Comparison of ENCODE assay signal across 8 mouse cellular contexts in the genomic region with DNA sequence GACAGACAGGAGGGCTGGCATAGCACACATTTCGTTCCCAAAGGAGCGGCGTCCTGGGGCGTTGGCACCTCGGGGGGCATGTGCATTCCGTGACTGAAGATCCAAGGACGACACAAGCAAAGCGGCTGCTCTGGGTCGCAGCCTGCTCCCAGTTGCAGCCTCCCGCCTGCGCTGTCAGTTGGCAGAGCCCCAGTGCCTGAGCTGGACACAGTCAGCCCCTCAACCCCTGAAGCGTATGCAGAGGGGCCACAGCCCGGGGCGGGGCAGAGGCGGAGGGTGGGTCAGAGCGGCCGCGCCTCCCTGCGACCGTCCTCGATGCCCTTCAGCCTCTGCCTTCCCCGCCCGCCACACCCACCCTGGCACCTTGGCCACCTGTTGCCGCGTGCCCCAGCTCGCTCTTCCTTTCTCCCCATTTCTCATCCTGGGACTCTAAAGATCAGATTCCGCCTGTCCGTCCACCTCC. TPM values are rescaled to one million over a fixed set of nuclear protein-coding genes. Genes with fewer than 3 reads are reported as not detected.
DNase-seq lines count a peak whose midpoint lies in the region; ATAC-seq and TF ChIP-seq lines count a peak whose summit lies in the region.

A gene (plus strand): TSS at position 413 of the 463 bp plus-strand sequence.

- peak; percentile 72 for DNase-seq in liver, adult 2 months (ENCODE audit: extremely low read depth, low read depth, low spot score)
- DNase-seq in liver: no peak
- no peak for DNase-seq in embryonic facial prominence, embryonic 11.5 days (ENCODE audit: low spot score)
- peak; percentile 75 to 76 for DNase-seq in heart, postnatal 10 days
- no peak for DNase-seq in limb, embryonic 11.5 days (ENCODE audit: low spot score)
- peak; percentile 43 for DNase-seq in skeletal muscle tissue, adult 2 months (ENCODE audit: low read depth, low spot score)
- DNase-seq in right cerebral cortex, adult 18-20 months: no peak
- DNase-seq in left cerebral cortex, postnatal 4 days: no peak

- no peak for ATAC-seq in embryonic facial prominence, embryonic 11.5 days (replicated peaks; ENCODE audit: insufficient number of reproducible peaks, low FRiP score, low TSS enrichment, low read depth)
- ATAC-seq in limb, embryonic 11.5 days (ENCODE audit: insufficient number of reproducible peaks, low FRiP score, low TSS enrichment, low read depth): no peak

- H3K9ac ChIP-seq in liver, adult 2 months (ENCODE audit: low read depth, low read length): peak within 1 kb of the TSS; percentile 87
- H3K9ac ChIP-seq in embryonic facial prominence, embryonic 11.5 days (replicated peaks; ENCODE audit: low read length): peak within 1 kb of the TSS; percentile 33; the same call in 1 of the 2 replicates
- peak within 1 kb of the TSS; percentile 44 for H3K9ac ChIP-seq in limb, embryonic 11.5 days (ENCODE audit: low read length)

- H3K4me2 ChIP-seq in embryonic facial prominence, embryonic 11.5 days (ENCODE audit: low read depth, low read length): peak within 1 kb of the TSS; percentile 87
- peak within 1 kb of the TSS; percentile 80 for H3K4me2 ChIP-seq in limb, embryonic 11.5 days (ENCODE audit: low read depth, severe bottlenecking)

- intact Hi-C loops in heart, postnatal 10 days (cut with DNase I): loop anchor here (2.0 to 5.0 kb wide), 2 partner anchors 63 to 76 kb away; a partner anchor contains a TSS
- intact Hi-C loops in left cerebral cortex, postnatal 4 days (cut with DNase I): no loop called here

- H3K9me3 ChIP-seq in embryonic facial prominence, embryonic 11.5 days (replicated peaks; ENCODE audit: control insufficient read depth, low read length): no peaks in the 10 kb centered on the region
- H3K9me3 ChIP-seq in limb, embryonic 11.5 days (ENCODE audit: control insufficient read depth, low read length): no peaks in the 10 kb centered on the region

- peaks cover 13% of the 10 kb centered on the region for H3K4me1 ChIP-seq in liver, adult 2 months (ENCODE audit: control insufficient read depth, insufficient read depth, low read length)
- H3K4me1 ChIP-seq in embryonic facial prominence, embryonic 11.5 days (ENCODE audit: control insufficient read depth, insufficient read depth, low read length): no peaks in the 10 kb centered on the region
- H3K4me1 ChIP-seq in limb, embryonic 11.5 days (ENCODE audit: control insufficient read depth, insufficient read depth, low read length): no peaks in the 10 kb centered on the region; the same call in 1 of the 2 replicates

- 1% methylated on average over 28 of the region's 28 CpGs for WGBS in liver, adult 2 months
- 3% methylated on average over 27 of the region's 28 CpGs for WGBS in embryonic facial prominence, embryonic 11.5 days
- WGBS in limb, embryonic 11.5 days: 3% methylated on average over 28 of the region's 28 CpGs

- H3K4me3 ChIP-seq in liver, adult 2 months (ENCODE audit: insufficient read depth, low read depth, low read length): peak within 1 kb of the TSS; percentile 89
- peak within 1 kb of the TSS; percentile 65 for H3K4me3 ChIP-seq in embryonic facial prominence, embryonic 11.5 days (ENCODE audit: low read depth, low read length)
- H3K4me3 ChIP-seq in limb, embryonic 11.5 days (ENCODE audit: low read depth, low read length): peak within 1 kb of the TSS; percentile 54

- H3K27me3 ChIP-seq in liver, adult 2 months (ENCODE audit: control insufficient read depth, insufficient read depth, low read length): no peaks in the 10 kb centered on the region
- H3K27me3 ChIP-seq in embryonic facial prominence, embryonic 11.5 days (ENCODE audit: control insufficient read depth, insufficient read depth, low read length): peaks cover 50% of the 10 kb centered on the region
- peaks cover 54% of the 10 kb centered on the region for H3K27me3 ChIP-seq in limb, embryonic 11.5 days (ENCODE audit: control insufficient read depth, insufficient read depth, low read length)

- TF ChIP-seq POLR2A in liver, adult 2 months (IDR thresholded peaks at IDR 0.05; ENCODE audit: extremely low read depth, insufficient read depth, low read length): peak; percentile 50

- no peak for TF ChIP-seq CTCF in liver, adult 2 months (IDR thresholded peaks at IDR 0.05; ENCODE audit: low read depth, low read length)

- H3K79me2 ChIP-seq in liver, adult 2 months (ENCODE audit: control insufficient read depth, insufficient read depth, low read length): peaks cover 17% of the 10 kb centered on the region

- peak within 1 kb of the TSS; percentile 97 for H3K27ac ChIP-seq in liver, adult 2 months (replicated peaks; ENCODE audit: insufficient read depth, low read depth, low read length)
- no peak within 1 kb of the TSS for H3K27ac ChIP-seq in embryonic facial prominence, embryonic 11.5 days (replicated peaks; ENCODE audit: low read depth, low read length)
- H3K27ac ChIP-seq in limb, embryonic 11.5 days (replicated peaks; ENCODE audit: low read depth, low read length): no peak within 1 kb of the TSS

- peaks cover 5% of the 10 kb centered on the region; the same call in 1 of the 2 replicates for H3K36me3 ChIP-seq in liver, adult 2 months (ENCODE audit: control insufficient read depth, insufficient read depth, low read length)
- H3K36me3 ChIP-seq in embryonic facial prominence, embryonic 11.5 days (replicated peaks; ENCODE audit: control insufficient read depth, insufficient read depth, low read depth, low read length): no peaks in the 10 kb centered on the region
- H3K36me3 ChIP-seq in limb, embryonic 11.5 days (ENCODE audit: control insufficient read depth, insufficient read depth, low read length): no peaks in the 10 kb centered on the region

RNA-seq across cellular contexts. Expression of the gene that starts here (rescaled TPM):
- total RNA-seq in liver, adult 2 months (2014; rRNA removed): 184 and 206 TPM in 2 replicates
- 36.2 and 39.8 TPM in 2 replicates for polyA plus RNA-seq in liver, adult 2 months (2012; rRNA removed)
- 0.28 and 1.4 TPM in 2 replicates for polyA plus RNA-seq in embryonic facial prominence, embryonic 11.5 days (2014; fragmentation: Nextera tagmentation; extraction: Ambion mirVana)
- total RNA-seq in heart, postnatal 10 days (2021): 10 to 100 TPM; 39.2 to 52.4 TPM
- polyA plus RNA-seq in limb, embryonic 11.5 days (2014; fragmentation: Nextera tagmentation; extraction: Ambion mirVana): 0.91 and 1.0 TPM in 2 replicates
- 1 to 10 TPM; 1.0 to 1.8 TPM for total RNA-seq in left cerebral cortex, postnatal 4 days (2021)

Comparison
In these comparisons a context has a peak if more than half of its experiments do, and no peak if none do; other contexts are left out.
1. RNA of the gene that starts here (total RNA-seq): 184 to 206 TPM in liver, adult 2 months and 39.2 to 52.4 TPM in heart, postnatal 10 days; 1.0 to 1.8 TPM in left cerebral cortex, postnatal 4 days; every median in the first group is over 10 times any median in the second.
2. RNA of the gene that starts here (polyA plus RNA-seq): 36.2 to 39.8 TPM in liver, adult 2 months; 0.91 to 1.0 TPM in limb, embryonic 11.5 days and 0.28 to 1.4 TPM in embryonic facial prominence, embryonic 11.5 days; every median in the first group is over 10 times any median in the second.
3. DNase-seq: peak in liver, adult 2 months (single experiment), heart, postnatal 10 days (2 of 2) and skeletal muscle tissue, adult 2 months (single experiment); none in liver (single experiment), embryonic facial prominence, embryonic 11.5 days (single experiment), limb, embryonic 11.5 days (single experiment), right cerebral cortex, adult 18-20 months (single experiment) and left cerebral cortex, postnatal 4 days (single experiment).
4. H3K9ac ChIP-seq: peak in every context shown above with its lines; median percentile 87 in liver, adult 2 months; 44 in limb, embryonic 11.5 days; 33 in embryonic facial prominence, embryonic 11.5 days.
5. Peak in every context shown above with its lines, with median percentiles within 50 percentile points of each other: H3K4me3 ChIP-seq.